Mouse (Mus musculus): ENCODE data around the gene Sema4d.

The Sema4d gene

GRCm38 (mm10) chr13:51731474-51731873, 62.1 kb downstream of the Sema4d start:
- DNase-seq (ENCODE audit: low read depth, low spot score), result peak; percentile 95

GRCm38 (mm10) chr13:51729887-51730361, 63.6 kb downstream of the Sema4d start:
- DNase-seq (ENCODE audit: low read depth, low spot score), result peak; percentile 59

GRCm38 (mm10) chr13:51727364-51727763, 66.2 kb downstream of the Sema4d start:
- DNase-seq (ENCODE audit: low read depth, low spot score), result no peak

- DNase-seq (ENCODE audit: low read depth, low spot score), result no peak
Measured at GRCm38 (mm10) chr13:51725926-51726574, 67.5 kb downstream of the Sema4d start.

- DNase-seq (ENCODE audit: low read depth, low spot score), result no peak
Measured at GRCm38 (mm10) chr13:51725446-51725845, 68.1 kb downstream of the Sema4d start.

GRCm38 (mm10) chr13:51724566-51724965, 69.0 kb downstream of the Sema4d start:
- no peak for DNase-seq (ENCODE audit: low read depth, low spot score)

- no peak for DNase-seq (ENCODE audit: low read depth, low spot score)
Measured at GRCm38 (mm10) chr13:51723114-51723513, 70.4 kb downstream of the Sema4d start.

GRCm38 (mm10) chr13:51720556-51720955, 73.0 kb downstream of the Sema4d start:
- DNase-seq (ENCODE audit: low read depth, low spot score), result no peak

- DNase-seq (ENCODE audit: low read depth, low spot score), result no peak
Measured at GRCm38 (mm10) chr13:51719256-51719655, 74.3 kb downstream of the Sema4d start.

- DNase-seq (ENCODE audit: low read depth, low spot score), result peak; percentile 81
Measured at GRCm38 (mm10) chr13:51716350-51717263, 76.9 kb downstream of the Sema4d start.

- DNase-seq (ENCODE audit: low read depth, low spot score), result no peak
Measured at GRCm38 (mm10) chr13:51712022-51712421, 81.5 kb downstream of the Sema4d start.

GRCm38 (mm10) chr13:51710738-51711137, 82.8 kb downstream of the Sema4d start:
- DNase-seq (ENCODE audit: low read depth, low spot score), result no peak

GRCm38 (mm10) chr13:51705882-51706854, 87.4 kb downstream of the Sema4d start:
- DNase-seq (ENCODE audit: low read depth, low spot score), result peak; percentile 78

- DNase-seq (ENCODE audit: low read depth, low spot score), result no peak
Measured at GRCm38 (mm10) chr13:51703893-51704292, 89.7 kb downstream of the Sema4d start.

- no peak for DNase-seq (ENCODE audit: low read depth, low spot score)
Measured at GRCm38 (mm10) chr13:51698318-51698717, 95.2 kb downstream of the Sema4d start.

- no peak for DNase-seq (ENCODE audit: low read depth, low spot score)
Measured at GRCm38 (mm10) chr13:51697897-51698296, 95.7 kb downstream of the Sema4d start.

- DNase-seq (ENCODE audit: low read depth, low spot score), result no peak
Measured at GRCm38 (mm10) chr13:51697455-51697854, 96.1 kb downstream of the Sema4d start.

GRCm38 (mm10) chr13:51696481-51696880, 97.1 kb downstream of the Sema4d start:
- no peak for DNase-seq (ENCODE audit: low read depth, low spot score)

GRCm38 (mm10) chr13:51688688-51689087, 104.9 kb downstream of the Sema4d start:
- no peak for DNase-seq (ENCODE audit: low read depth, low spot score)

GRCm38 (mm10) chr13:51686966-51687365, 106.6 kb downstream of the Sema4d start:
- no peak for DNase-seq (ENCODE audit: low read depth, low spot score)

- DNase-seq (ENCODE audit: low read depth, low spot score), result peak; percentile 31
Measured at GRCm38 (mm10) chr13:51685290-51685966, 108.1 kb downstream of the Sema4d start.

All from brain, adult 2 months (tissue).